Mouse (Mus musculus) limb, embryonic 13.5 days (tissue): ENCODE data around the gene Rbm19. TPM values are rescaled to one million over a fixed set of nuclear protein-coding genes. Genes with fewer than 3 reads are reported as not detected.

Experiments used
- ATAC-seq: fragments of 200-750 bp; cut with Nextera tagmentation; 2 replicates; pipeline ENCODE4 v1.8.0; 2017; ENCODE audit warnings: low read depth, moderate number of reproducible peaks, moderate TSS enrichment; ENCODE audit not compliant: low FRiP score
- H3K27ac ChIP-seq: fragments of 300-500 bp; sonication (generic); 2 replicates; pipeline ENCODE4 v1.5.1; 2015; ENCODE audit warnings: inconsistent platforms, mild to moderate bottlenecking, moderate library complexity
- H3K27me3 ChIP-seq: fragments of 300-500 bp; sonication (generic); 2 replicates; pipeline ENCODE4 v1.6.1; 2015; ENCODE audit warnings: mild to moderate bottlenecking, inconsistent platforms
- H3K36me3 ChIP-seq: fragments of 300-500 bp; sonication (generic); 2 replicates; pipeline ENCODE4 v1.6.1; 2015; ENCODE audit warnings: inconsistent platforms, mild to moderate bottlenecking, moderate library complexity
- H3K4me1 ChIP-seq: fragments of 300-500 bp; sonication (generic); 2 replicates; pipeline ENCODE4 v1.6.1; 2015; ENCODE audit warnings: inconsistent platforms
- H3K4me2 ChIP-seq: fragments of 300-500 bp; sonication (generic); replicated peaks from 2 replicates; pipeline ENCODE4 v1.6.1; 2015; ENCODE audit warnings: inconsistent platforms, mild to moderate bottlenecking, moderate library complexity
- H3K4me3 ChIP-seq: fragments of 300-500 bp; sonication (generic); 2 replicates; pipeline ENCODE4 v1.5.1; 2015; ENCODE audit warnings: moderate library complexity, mild to moderate bottlenecking, inconsistent platforms
- H3K9ac ChIP-seq: fragments of 300-500 bp; sonication (generic); 2 replicates; pipeline ENCODE4 v1.6.1; 2015; ENCODE audit warnings: mild to moderate bottlenecking, inconsistent platforms
- H3K9me3 ChIP-seq: fragments of 300-500 bp; sonication (generic); 2 replicates; pipeline ENCODE4 v1.6.1; 2016; ENCODE audit warnings: inconsistent platforms
- WGBS: fragments of 180-500 bp; shearing (Covaris S2); methylation state at CpG from one replicate; pipeline ENCODE4 v1.1.7; 2015; 5-methylcytosine and 5-hydroxymethylcytosine counted together
- polyA plus RNA-seq: library from polyadenylated mRNA; unstranded; fragments of >200 nt; fragmentation: Nextera tagmentation; extraction: Ambion mirVana; gene quantifications from 2 replicates; pipeline ENCODE4 v1.2.1, GENCODE M21; 2015

Gene Rbm19
- polyA plus RNA-seq, 1 experiment from 2014 or later = 28.2 TPM

GRCm38 (mm10) chr5:120135823-120136222, 19.6 kb downstream of the Rbm19 start:
- no peak for ATAC-seq
- H3K27ac ChIP-seq = no peak overlapping the region
- H3K27me3 ChIP-seq = no peaks in the 10 kb centered on the region
- no peaks in the 10 kb centered on the region for H3K4me1 ChIP-seq
- peaks cover 62% of the 10 kb centered on the region for H3K36me3 ChIP-seq
- H3K9ac ChIP-seq = no peak overlapping the region
- no peak overlapping the region for H3K4me2 ChIP-seq
- 84% methylated on average over 3 of the region's 3 CpGs for WGBS
- H3K4me3 ChIP-seq = no peak overlapping the region
- H3K9me3 ChIP-seq = no peaks in the 10 kb centered on the region

- H3K9me3 ChIP-seq = no peaks in the 10 kb centered on the region
- no peak overlapping the region for H3K27ac ChIP-seq
- H3K9ac ChIP-seq = no peak overlapping the region
- peaks cover 62% of the 10 kb centered on the region for H3K36me3 ChIP-seq
- no peak overlapping the region for H3K4me3 ChIP-seq
- no peaks in the 10 kb centered on the region for H3K27me3 ChIP-seq
- no peaks in the 10 kb centered on the region for H3K4me1 ChIP-seq
- no peak overlapping the region for H3K4me2 ChIP-seq
- no peak for ATAC-seq
- 65% methylated on average over 10 of the region's 10 CpGs for WGBS
Observed at GRCm38 (mm10) chr5:120136236-120136675, 20.0 kb downstream of the Rbm19 start.

GRCm38 (mm10) chr5:120137038-120137437, 20.8 kb downstream of the Rbm19 start:
- Histone ChIP-seq H3K4me1 (no peaks in the 10 kb centered on the region), H3K27me3 (no peaks in the 10 kb centered on the region), H3K9ac (no peak overlapping the region), H3K4me2 (no peak overlapping the region), H3K36me3 (peaks cover 63% of the 10 kb centered on the region), H3K27ac (no peak overlapping the region), H3K9me3 (no peaks in the 10 kb centered on the region), H3K4me3 (no peak overlapping the region)
- 87% methylated on average over 5 of the region's 5 CpGs for WGBS
- ATAC-seq = no peak

DNA sequence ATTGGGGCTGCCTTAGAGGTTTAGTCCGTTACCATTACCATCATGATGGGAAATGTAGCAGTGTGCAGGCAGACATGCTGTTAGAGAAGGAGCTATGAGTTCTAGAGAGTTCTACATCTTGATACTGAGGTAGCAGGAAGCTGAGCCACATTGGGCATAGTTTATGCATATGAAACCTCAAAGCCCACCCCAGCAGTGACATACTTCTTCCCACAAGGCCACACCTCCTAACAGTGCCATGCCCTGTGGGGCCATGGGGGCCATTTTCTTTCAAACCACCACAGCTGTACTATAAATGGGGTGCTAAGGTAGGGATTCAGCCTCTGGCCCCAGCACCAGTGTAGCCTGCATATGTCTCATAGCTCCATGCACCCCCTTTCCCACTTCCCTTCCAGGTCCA, 21.6 kb downstream of the Rbm19 start:
- H3K27me3 ChIP-seq = no peaks in the 10 kb centered on the region
- 77% methylated on average over 1 of the region's 1 CpGs for WGBS
- H3K4me1 ChIP-seq = no peaks in the 10 kb centered on the region
- H3K4me2 ChIP-seq = no peak overlapping the region
- no peak overlapping the region for H3K4me3 ChIP-seq
- H3K9ac ChIP-seq = 0 out of 2 replicates have a peak overlapping the region, but pooled peaks have one; percentile 13
- ATAC-seq = no peak
- H3K9me3 ChIP-seq = no peaks in the 10 kb centered on the region
- H3K36me3 ChIP-seq = peaks cover 63% of the 10 kb centered on the region
- H3K27ac ChIP-seq = no peak overlapping the region

- Histone ChIP-seq H3K9ac (0 out of 2 replicates have a peak overlapping the region, but pooled peaks have one; percentile 13), H3K27me3 (no peaks in the 10 kb centered on the region), H3K4me2 (no peak overlapping the region), H3K27ac (no peak overlapping the region), H3K4me3 (no peak overlapping the region), H3K36me3 (peaks cover 63% of the 10 kb centered on the region), H3K4me1 (no peaks in the 10 kb centered on the region), H3K9me3 (no peaks in the 10 kb centered on the region)
- 90% methylated on average over 3 of the region's 3 CpGs for WGBS
- ATAC-seq = no peak
Observed at GRCm38 (mm10) chr5:120138406-120138805, 22.1 kb downstream of the Rbm19 start.

GRCm38 (mm10) chr5:120139224-120139623, 23.0 kb downstream of the Rbm19 start:
- Histone ChIP-seq H3K9ac (no peak overlapping the region), H3K27ac (no peak overlapping the region), H3K9me3 (no peaks in the 10 kb centered on the region), H3K27me3 (no peaks in the 10 kb centered on the region), H3K36me3 (peaks cover 68% of the 10 kb centered on the region), H3K4me3 (no peak overlapping the region), H3K4me1 (no peaks in the 10 kb centered on the region), H3K4me2 (no peak overlapping the region)
- ATAC-seq = peak; percentile 62; the same call in 1 of the 2 replicates
- WGBS = 65% methylated on average over 8 of the region's 8 CpGs

- H3K27ac ChIP-seq = no peak overlapping the region
- WGBS = 55% methylated on average over 7 of the region's 7 CpGs
- peaks cover 14% of the 10 kb centered on the region; the same call in 1 of the 2 replicates for H3K4me1 ChIP-seq
- H3K4me2 ChIP-seq = no peak overlapping the region
- H3K27me3 ChIP-seq = no peaks in the 10 kb centered on the region
- ATAC-seq = no peak
- no peak overlapping the region for H3K4me3 ChIP-seq
- no peak overlapping the region for H3K9ac ChIP-seq
- peaks cover 59% of the 10 kb centered on the region for H3K36me3 ChIP-seq
- H3K9me3 ChIP-seq = no peaks in the 10 kb centered on the region
Observed at GRCm38 (mm10) chr5:120143941-120144340, 27.7 kb downstream of the Rbm19 start.

DNA sequence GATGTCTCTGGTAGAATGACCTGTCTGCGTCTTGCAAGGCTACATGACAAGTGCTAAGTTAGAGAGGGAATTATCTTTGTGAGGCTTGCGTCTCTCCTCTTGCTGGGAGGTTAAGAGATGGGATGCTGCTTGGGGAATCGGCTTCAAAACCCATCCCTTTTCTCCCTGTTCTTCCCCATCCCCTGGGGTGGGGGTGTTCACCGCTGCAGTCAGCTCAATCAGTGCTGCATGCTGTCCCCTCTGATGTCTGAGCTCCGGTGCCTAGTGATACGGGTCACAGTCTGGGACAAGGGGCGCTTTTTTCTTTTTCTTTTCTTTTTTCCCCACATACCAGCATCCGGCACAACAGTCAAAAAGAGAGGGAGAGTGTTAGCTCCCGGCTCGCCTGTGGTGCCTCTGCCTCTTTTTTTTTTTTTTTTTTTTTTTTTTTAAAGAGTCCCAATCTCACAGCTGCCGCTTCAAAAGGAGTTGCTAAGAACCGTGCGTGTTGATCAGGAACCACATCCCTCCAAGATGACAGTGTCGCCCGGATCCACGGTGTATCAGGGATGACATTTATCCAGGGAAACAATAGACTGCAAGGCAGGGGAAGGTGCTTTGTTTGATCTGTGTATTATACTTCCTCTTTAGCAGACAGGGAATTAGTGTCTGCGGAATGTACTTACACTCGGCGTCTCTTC, 29.2 kb downstream of the Rbm19 start:
- H3K36me3 ChIP-seq = peaks cover 64% of the 10 kb centered on the region
- WGBS = 90% methylated on average over 16 of the region's 19 CpGs

DNA sequence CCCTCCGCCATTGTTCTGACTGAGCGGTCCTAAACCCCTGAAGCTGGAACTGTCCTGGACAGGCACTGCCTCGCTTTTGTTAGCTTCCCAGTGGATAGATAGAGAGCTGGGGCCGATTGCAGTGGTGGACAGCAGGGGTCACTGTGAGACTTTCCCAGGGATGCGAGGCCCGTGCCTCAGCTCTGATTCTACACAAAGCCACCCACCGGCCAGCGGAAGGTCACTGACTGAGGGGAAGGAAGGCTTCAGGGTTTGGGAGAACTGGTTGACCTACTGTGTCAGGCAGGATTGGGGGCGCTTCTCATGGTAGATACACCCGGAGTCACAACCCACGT, 29.8 kb downstream of the Rbm19 start:
- Histone ChIP-seq H3K4me3 (no peak overlapping the region), H3K9ac (no peak overlapping the region), H3K4me1 (peaks cover 14% of the 10 kb centered on the region; the same call in 1 of the 2 replicates), H3K27me3 (no peaks in the 10 kb centered on the region), H3K4me2 (no peak overlapping the region), H3K9me3 (no peaks in the 10 kb centered on the region), H3K36me3 (peaks cover 64% of the 10 kb centered on the region), H3K27ac (no peak overlapping the region)
- ATAC-seq = peak; percentile 60; the same call in 1 of the 2 replicates
- WGBS = 61% methylated on average over 11 of the region's 11 CpGs

More for the DNA sequence above, 29.2 kb downstream of the Rbm19 start:
- no peak overlapping the region for H3K27ac ChIP-seq
- H3K4me2 ChIP-seq = no peak overlapping the region
- no peaks in the 10 kb centered on the region for H3K9me3 ChIP-seq
- H3K4me1 ChIP-seq = peaks cover 14% of the 10 kb centered on the region; the same call in 1 of the 2 replicates
- ATAC-seq = no peak
- no peak overlapping the region for H3K9ac ChIP-seq
- no peak overlapping the region for H3K4me3 ChIP-seq
- no peaks in the 10 kb centered on the region for H3K27me3 ChIP-seq

- ATAC-seq = no peak
- no peaks in the 10 kb centered on the region for H3K9me3 ChIP-seq
- no peak overlapping the region; the same call in 1 of the 2 replicates for H3K9ac ChIP-seq
- H3K4me2 ChIP-seq = no peak overlapping the region
- H3K4me3 ChIP-seq = no peak overlapping the region
- H3K27me3 ChIP-seq = no peaks in the 10 kb centered on the region
- peaks cover 57% of the 10 kb centered on the region for H3K36me3 ChIP-seq
- peaks cover 14% of the 10 kb centered on the region; the same call in 1 of the 2 replicates for H3K4me1 ChIP-seq
- WGBS = 48% methylated on average over 3 of the region's 3 CpGs
- H3K27ac ChIP-seq = no peak overlapping the region
Observed at GRCm38 (mm10) chr5:120146909-120147308, 30.6 kb downstream of the Rbm19 start.

DNA sequence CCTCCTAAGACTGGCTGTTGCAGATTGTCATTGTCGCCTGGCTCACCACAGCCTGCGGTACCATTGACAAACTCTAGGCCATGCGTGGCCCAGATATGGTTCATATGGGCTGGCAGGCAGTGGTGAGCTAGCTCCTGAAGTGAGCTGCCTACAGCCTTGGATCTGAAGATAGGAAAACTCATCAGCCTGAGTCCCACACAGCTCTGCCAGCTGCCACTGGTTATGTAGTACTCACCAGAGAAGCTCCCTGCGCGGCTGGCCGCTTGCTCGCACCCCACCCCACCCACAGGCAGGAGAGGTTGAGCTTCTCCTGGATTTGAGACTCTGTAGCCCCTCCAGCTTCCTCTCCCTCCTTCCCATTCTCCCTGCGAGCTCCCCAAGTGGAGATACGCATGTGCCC, 32.0 kb downstream of the Rbm19 start:
- Histone ChIP-seq H3K27ac (no peak overlapping the region), H3K9me3 (no peaks in the 10 kb centered on the region), H3K27me3 (no peaks in the 10 kb centered on the region), H3K4me1 (peaks cover 14% of the 10 kb centered on the region; the same call in 1 of the 2 replicates), H3K4me3 (no peak overlapping the region), H3K36me3 (peaks cover 43% of the 10 kb centered on the region), H3K9ac (no peak overlapping the region), H3K4me2 (no peak overlapping the region)
- whole genome bisulfite sequencing = 89% methylated on average over 9 of the region's 9 CpGs
- no peak for ATAC-seq

DNA sequence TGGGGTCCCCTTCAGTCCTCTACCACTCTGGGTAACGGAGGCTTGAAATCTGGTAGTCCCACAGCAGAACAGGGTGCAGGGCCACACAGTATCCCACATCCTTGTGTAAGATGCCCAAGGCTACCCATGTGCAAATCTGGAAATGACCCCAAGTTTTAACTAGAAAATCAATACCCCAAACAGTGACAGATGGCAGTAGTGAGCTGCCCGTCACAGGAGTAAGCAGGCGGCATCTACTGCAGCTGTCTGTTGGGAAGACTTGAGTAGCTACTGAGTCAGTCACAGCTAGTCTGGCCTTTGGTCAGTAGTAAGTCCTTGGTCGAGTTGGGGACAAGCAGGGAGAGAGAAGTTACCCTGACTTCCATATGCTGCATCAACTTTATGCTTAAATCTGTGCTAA, 34.9 kb downstream of the Rbm19 start:
- Histone ChIP-seq H3K36me3 (peaks cover 32% of the 10 kb centered on the region), H3K4me1 (peaks cover 17% of the 10 kb centered on the region), H3K4me3 (no peak overlapping the region), H3K27me3 (no peaks in the 10 kb centered on the region), H3K4me2 (no peak overlapping the region), H3K9me3 (no peaks in the 10 kb centered on the region), H3K9ac (no peak overlapping the region), H3K27ac (no peak overlapping the region)
- no peak for ATAC-seq
- WGBS = 76% methylated on average over 4 of the region's 4 CpGs

DNA sequence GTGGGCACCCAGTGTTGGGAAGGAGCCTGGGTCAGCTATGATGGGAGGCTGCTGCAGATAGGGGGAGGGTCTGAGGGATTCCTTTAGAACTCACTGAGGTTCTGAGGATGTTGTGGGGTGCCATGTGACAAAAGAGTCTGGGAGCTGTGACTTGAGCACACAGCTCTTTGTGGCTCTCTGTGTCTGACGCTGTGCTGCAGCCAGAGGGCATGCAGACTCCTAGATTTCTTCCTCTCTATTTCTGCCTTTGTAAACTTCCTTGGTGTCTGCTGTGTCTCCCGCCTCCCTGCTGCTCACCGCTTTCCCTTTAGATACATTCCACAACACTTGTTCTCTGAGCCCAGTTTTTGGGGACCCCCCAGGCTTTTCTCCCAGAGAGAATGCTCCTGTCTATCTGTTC, 36.9 kb downstream of the Rbm19 start:
- no peak overlapping the region for H3K27ac ChIP-seq
- WGBS = 81% methylated on average over 3 of the region's 3 CpGs
- no peak for ATAC-seq
- H3K27me3 ChIP-seq = no peaks in the 10 kb centered on the region
- H3K9me3 ChIP-seq = no peaks in the 10 kb centered on the region
- H3K36me3 ChIP-seq = peaks cover 26% of the 10 kb centered on the region
- no peak overlapping the region for H3K4me2 ChIP-seq
- H3K4me3 ChIP-seq = no peak overlapping the region
- peaks cover 12% of the 10 kb centered on the region; the same call in 1 of the 2 replicates for H3K4me1 ChIP-seq
- H3K9ac ChIP-seq = no peak overlapping the region
